Mouse (Mus musculus) bone marrow, adult 2 months (tissue): ENCODE data around the gene Cst8.

Source experiments
- CTCF ChIP-seq: fragments of 200-500 bp; IDR thresholded peaks from 2 replicates; pipeline ENCODE4 v1.5.1; 2011; ENCODE audit warnings: low read length, control low read depth; ENCODE audit not compliant: control insufficient read depth, insufficient read depth
- POLR2A ChIP-seq: fragments of 200-500 bp; IDR thresholded peaks from 2 replicates; pipeline ENCODE4 v1.6.1; 2011; ENCODE audit warnings: low read depth, mild to moderate bottlenecking, control low read depth, low read length, borderline replicate concordance; ENCODE audit not compliant: control insufficient read depth

DNA sequence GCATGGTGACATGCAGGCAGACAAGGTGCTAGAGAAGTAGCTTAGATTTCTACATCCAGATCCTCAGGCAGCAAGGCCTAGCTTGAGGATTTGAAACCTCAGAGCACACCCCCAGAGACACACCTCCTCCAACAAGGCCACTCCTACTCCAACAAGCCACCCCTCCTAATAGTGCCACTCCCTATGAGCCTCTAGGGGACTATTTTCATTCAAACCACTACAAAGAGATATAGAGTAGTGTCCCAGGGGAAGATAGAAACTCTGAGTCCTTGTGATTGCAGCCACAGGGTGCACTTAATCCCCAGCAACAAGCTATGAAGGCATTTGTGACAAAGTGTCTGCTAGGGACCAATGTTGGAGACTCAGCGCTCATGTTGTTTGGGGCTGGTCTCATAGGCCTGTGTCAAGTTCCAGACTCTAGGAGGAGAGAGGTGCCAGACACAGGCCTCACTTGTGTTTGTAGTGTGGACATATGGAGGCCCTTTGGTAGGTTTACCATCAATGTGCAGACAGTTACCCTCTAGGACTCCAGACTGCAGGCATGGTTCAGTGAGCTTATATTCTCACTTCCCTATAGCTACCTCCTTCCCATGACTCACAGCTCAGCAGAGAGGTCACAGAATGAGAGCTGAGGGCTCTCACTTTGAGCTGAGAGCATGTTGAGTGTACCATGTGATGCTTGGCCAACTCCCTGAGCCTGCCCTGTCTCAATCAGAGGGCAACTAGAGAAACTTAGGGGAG, 34.8 kb upstream of the Cst8 start:
- TF ChIP-seq CTCF (no peak), POLR2A (no peak)
